Mouse (Mus musculus): ENCODE results near the gene Elovl7. TPM values are rescaled to one million over a fixed set of nuclear protein-coding genes. Genes with fewer than 3 reads are reported as not detected.

The Elovl7 gene
- polyA plus RNA-seq, 1 experiment from 2014 or later, result 21.4 TPM

DNA sequence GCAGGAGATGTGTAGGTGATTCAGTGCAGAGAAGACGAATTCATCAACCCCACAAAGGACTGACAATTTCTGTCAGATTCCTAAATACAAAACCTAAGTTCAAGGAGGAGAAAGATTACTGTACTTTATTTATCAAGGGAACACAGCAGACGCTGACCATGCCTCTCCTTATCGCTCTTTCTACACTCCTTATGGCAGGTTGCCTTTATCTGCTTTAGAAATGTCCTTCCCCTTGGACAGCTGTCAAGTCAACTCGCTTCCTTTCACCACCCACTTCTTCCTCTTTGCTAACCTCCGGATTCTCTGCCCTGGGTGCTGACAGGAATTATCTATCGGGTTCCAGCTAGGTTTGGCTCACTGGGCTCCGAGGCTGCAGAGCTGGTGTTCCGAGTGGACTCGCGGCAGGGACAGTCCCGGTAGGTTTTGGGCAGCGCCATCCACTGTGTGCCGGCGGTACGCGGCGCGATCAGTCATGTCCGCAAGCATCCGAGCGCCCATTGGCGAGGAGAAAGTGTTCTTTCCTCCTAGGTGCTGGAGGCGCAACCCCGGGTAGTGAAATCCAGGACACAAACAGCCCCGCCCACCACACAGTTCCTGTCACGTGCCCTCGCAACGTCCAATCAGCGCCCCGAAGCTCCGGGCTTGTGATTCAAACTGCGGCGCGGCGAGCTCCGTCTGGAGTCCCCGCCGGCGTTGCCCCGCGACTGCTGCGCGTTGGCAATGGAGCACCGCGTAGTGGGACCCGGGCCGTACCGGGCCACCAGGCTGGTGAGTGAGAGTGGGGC, 101.7 kb downstream of the Elovl7 start, which contains the start of gene Depdc1b:
Depdc1b (plus strand) TSS at position 631 of the 785 bp plus-strand sequence.
- peak; percentile 90 for ATAC-seq (ENCODE audit: insufficient number of reproducible peaks, low FRiP score, low TSS enrichment, low read depth)
- Histone ChIP-seq H3K4me3 (peak within 1 kb of the TSS; percentile 77), H3K4me2 (peak within 1 kb of the TSS; percentile 95), H3K9me3 (no peaks in the 10 kb centered on the region), H3K27ac (peak within 1 kb of the TSS; percentile 61; the same call in 1 of the 2 replicates), H3K4me1 (peaks cover 14% of the 10 kb centered on the region), H3K27me3 (no peaks in the 10 kb centered on the region), H3K9ac (peak within 1 kb of the TSS; percentile 62), H3K36me3 (no peaks in the 10 kb centered on the region)
- 2% methylated on average over 48 of the region's 48 CpGs for WGBS

GRCm38 (mm10) chr13:108316487-108316903, 102.3 kb downstream of the Elovl7 start:
- ATAC-seq (ENCODE audit: insufficient number of reproducible peaks, low FRiP score, low TSS enrichment, low read depth), result peak; percentile 32; the same call in 1 of the 2 replicates
- peak overlapping the region; percentile 77 for H3K4me3 ChIP-seq
- no peaks in the 10 kb centered on the region for H3K27me3 ChIP-seq
- H3K4me2 ChIP-seq, result peak overlapping the region; percentile 95
- H3K4me1 ChIP-seq, result peaks cover 14% of the 10 kb centered on the region
- under 1% methylated on average over 32 of the region's 32 CpGs for WGBS
- H3K9me3 ChIP-seq, result no peaks in the 10 kb centered on the region
- H3K9ac ChIP-seq, result peak overlapping the region; percentile 45
- no peaks in the 10 kb centered on the region for H3K36me3 ChIP-seq
- 0 out of 2 replicates have a peak overlapping the region, but pooled peaks have one; percentile 61 for H3K27ac ChIP-seq

DNA sequence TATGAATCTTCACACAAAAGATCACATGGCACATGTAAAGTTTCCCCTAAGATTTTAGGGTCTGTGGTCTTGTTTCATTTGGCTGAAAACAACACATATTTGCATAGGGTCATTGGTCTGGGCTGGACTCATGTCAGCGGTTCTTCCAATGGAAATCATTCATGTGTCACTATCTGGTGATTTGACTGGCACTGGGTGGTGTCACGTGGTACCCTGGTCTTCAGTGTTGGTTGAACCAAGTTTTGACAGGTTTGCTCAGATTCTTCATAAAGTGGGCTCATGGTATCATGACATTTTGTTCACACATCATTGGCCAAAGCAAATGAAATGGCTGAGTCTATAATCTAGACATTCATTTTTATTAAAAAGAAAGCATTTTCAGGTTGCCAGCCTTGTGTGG, 103.2 kb downstream of the Elovl7 start:
- Histone ChIP-seq H3K9me3 (no peaks in the 10 kb centered on the region), H3K9ac (no peak overlapping the region), H3K4me3 (0 out of 2 replicates have a peak overlapping the region, but pooled peaks have one; percentile 77), H3K36me3 (no peaks in the 10 kb centered on the region), H3K4me1 (peaks cover 14% of the 10 kb centered on the region), H3K27ac (no peak overlapping the region), H3K27me3 (no peaks in the 10 kb centered on the region), H3K4me2 (no peak overlapping the region)
- no peak for ATAC-seq (ENCODE audit: insufficient number of reproducible peaks, low FRiP score, low TSS enrichment, low read depth)
- WGBS, result 94% methylated on average over 2 of the region's 2 CpGs

DNA sequence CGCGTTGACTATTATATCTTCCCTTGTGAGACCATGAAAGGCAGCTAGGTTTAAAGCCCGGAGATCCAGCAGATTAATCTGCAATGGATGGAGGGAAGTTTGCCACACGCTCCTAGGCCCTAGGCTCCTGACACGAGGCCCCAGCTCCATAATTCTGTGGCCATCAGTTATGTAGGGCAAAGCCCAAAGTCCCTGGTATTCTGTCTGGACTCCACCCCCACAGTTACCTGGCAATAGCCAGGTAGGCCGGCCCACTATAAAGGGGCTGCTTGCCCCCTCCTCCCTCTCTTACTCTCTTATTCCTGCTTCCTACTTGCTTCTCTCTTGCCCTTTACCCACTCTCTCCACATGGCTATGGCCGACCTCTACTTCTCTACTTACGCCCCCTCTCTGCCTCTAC, 104.8 kb downstream of the Elovl7 start:
- H3K9ac ChIP-seq, result no peak overlapping the region
- peaks cover 14% of the 10 kb centered on the region for H3K4me1 ChIP-seq
- H3K36me3 ChIP-seq, result peaks cover 2% of the 10 kb centered on the region; the same call in 1 of the 2 replicates
- H3K4me2 ChIP-seq, result no peak overlapping the region
- WGBS, result 96% methylated on average over 8 of the region's 8 CpGs
- H3K27ac ChIP-seq, result no peak overlapping the region
- no peaks in the 10 kb centered on the region for H3K27me3 ChIP-seq
- ATAC-seq (ENCODE audit: insufficient number of reproducible peaks, low FRiP score, low TSS enrichment, low read depth), result no peak
- no peaks in the 10 kb centered on the region for H3K9me3 ChIP-seq
- no peak overlapping the region for H3K4me3 ChIP-seq

DNA sequence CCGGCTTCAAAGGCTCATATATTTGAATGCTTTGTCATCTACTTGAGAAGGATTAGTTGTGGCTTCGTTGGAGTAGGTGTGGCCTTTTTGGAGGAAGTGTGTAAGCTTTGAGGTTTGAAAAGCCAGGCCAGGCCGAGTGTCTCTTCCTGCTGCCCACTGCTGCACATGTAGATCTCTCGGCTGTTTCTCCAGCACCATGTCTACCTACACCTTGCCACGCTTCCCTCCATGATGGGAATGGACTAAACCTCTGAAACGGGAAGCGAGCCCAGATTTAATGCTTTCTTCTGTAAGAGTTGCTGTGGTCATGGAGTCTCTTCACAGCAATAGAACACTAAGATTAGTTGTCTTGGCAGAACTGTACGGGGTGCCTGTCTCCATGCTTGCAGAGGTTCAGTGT, 106.0 kb downstream of the Elovl7 start:
- no peak overlapping the region for H3K9ac ChIP-seq
- 92% methylated on average over 8 of the region's 8 CpGs for WGBS
- H3K36me3 ChIP-seq, result peaks cover 10% of the 10 kb centered on the region
- H3K27me3 ChIP-seq, result no peaks in the 10 kb centered on the region
- no peaks in the 10 kb centered on the region for H3K9me3 ChIP-seq
- no peak for ATAC-seq (ENCODE audit: insufficient number of reproducible peaks, low FRiP score, low TSS enrichment, low read depth)
- H3K27ac ChIP-seq, result no peak overlapping the region
- no peak overlapping the region for H3K4me2 ChIP-seq
- no peak overlapping the region for H3K4me3 ChIP-seq
- peaks cover 14% of the 10 kb centered on the region for H3K4me1 ChIP-seq

DNA sequence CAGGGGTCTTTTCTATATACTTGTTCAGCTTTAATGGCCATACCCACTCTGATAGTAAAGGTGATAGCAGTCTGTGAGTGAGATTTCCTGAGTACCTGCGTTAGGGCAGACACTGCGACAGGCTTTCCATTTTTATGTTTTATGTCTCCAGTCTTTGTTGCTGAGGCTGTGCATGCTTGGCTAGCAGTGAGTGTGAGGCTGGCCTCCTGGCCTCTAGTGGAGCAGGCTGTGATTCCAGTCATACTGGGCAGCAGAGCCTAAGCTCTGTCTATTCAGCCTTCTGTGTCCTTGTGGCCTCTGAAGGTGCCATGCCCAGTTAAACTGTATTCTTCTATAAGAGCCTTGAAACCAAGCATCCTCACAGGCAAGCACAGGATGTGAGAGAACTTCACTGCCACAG, 108.3 kb downstream of the Elovl7 start:
- Histone ChIP-seq H3K4me3 (no peak overlapping the region), H3K27me3 (no peaks in the 10 kb centered on the region), H3K9ac (no peak overlapping the region), H3K4me1 (no peaks in the 10 kb centered on the region), H3K27ac (no peak overlapping the region), H3K9me3 (no peaks in the 10 kb centered on the region), H3K36me3 (peaks cover 17% of the 10 kb centered on the region), H3K4me2 (no peak overlapping the region)
- ATAC-seq (ENCODE audit: insufficient number of reproducible peaks, low FRiP score, low TSS enrichment, low read depth), result no peak
- 92% methylated on average over 2 of the region's 2 CpGs for WGBS

DNA sequence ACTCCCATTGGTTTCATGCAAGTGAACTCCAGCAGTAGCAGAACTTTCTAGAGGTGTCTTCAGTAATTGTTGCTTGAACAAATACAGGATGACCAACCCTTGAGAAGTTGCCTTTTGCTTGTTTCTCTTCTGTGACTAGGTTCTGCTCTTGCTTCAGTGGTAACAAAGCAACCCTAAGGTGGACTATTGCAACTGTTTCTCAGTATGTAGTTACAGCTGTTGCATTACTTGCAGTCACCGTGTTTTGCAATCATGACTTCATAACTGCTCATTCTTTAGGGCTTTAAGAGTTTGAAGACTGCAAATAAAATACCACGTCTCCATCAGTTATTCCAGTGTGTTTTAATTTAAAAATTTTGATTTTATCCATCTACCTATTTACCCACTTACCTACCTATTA, 109.1 kb downstream of the Elovl7 start:
- Histone ChIP-seq H3K9ac (no peak overlapping the region), H3K27me3 (no peaks in the 10 kb centered on the region), H3K4me1 (no peaks in the 10 kb centered on the region), H3K9me3 (no peaks in the 10 kb centered on the region), H3K27ac (no peak overlapping the region), H3K36me3 (peaks cover 17% of the 10 kb centered on the region), H3K4me2 (no peak overlapping the region), H3K4me3 (no peak overlapping the region)
- 83% methylated on average over 2 of the region's 2 CpGs for WGBS
- no peak for ATAC-seq (ENCODE audit: insufficient number of reproducible peaks, low FRiP score, low TSS enrichment, low read depth)

DNA sequence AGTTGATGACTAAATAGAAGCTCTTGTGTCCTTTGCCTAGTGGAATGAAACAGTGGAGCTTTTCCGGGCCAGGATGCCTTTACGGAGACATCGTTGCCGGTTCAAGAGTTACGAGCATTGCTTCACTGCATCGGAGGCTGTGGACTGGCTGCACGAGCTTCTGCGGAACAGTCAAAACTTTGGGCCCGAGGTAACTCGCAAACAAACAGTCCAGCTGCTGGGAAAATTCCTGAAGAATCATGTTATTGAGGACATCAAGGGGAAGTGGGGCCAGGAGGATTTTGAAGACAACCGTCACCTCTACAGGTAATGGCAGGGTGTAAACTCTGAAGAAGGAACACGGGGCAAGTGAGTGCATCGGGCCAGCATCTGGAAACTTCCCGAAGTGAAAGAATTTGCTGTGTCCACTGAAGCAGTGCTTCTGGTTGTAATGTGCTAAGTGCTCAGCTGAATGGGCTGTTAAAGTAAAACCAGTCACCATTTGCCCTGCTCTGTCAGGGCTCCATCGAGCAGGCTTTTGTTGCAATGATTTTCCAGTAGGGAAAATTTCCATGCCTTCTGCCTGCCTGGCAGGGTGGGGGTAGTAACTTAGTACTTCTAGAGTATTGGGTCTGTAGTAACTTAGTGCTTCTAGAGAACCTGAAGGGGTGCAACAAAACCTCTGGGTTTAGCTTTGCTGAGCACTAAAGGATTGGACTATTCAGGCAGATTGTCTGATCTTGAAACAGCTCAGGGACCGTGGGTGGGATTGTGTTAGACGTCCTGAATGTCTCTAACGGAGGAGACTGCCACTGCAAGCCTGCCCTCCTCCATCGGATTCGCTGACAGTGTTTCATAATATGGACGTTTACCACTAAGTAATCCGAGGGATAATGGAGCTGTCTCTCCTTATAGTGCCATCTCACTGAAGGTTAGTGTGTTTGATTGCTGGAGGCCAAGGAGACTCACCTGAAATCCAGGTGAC, 109.9 kb downstream of the Elovl7 start:
- Histone ChIP-seq H3K27ac (no peak overlapping the region), H3K4me2 (no peak overlapping the region), H3K4me3 (no peak overlapping the region), H3K9me3 (no peaks in the 10 kb centered on the region), H3K4me1 (no peaks in the 10 kb centered on the region), H3K27me3 (no peaks in the 10 kb centered on the region), H3K36me3 (peaks cover 17% of the 10 kb centered on the region), H3K9ac (no peak overlapping the region)
- WGBS, result 80% methylated on average over 22 of the region's 22 CpGs
- no peak for ATAC-seq (ENCODE audit: insufficient number of reproducible peaks, low FRiP score, low TSS enrichment, low read depth)

- ATAC-seq (ENCODE audit: insufficient number of reproducible peaks, low FRiP score, low TSS enrichment, low read depth), result no peak
- no peaks in the 10 kb centered on the region for H3K4me1 ChIP-seq
- H3K9ac ChIP-seq, result no peak overlapping the region
- H3K4me2 ChIP-seq, result no peak overlapping the region
- H3K36me3 ChIP-seq, result peaks cover 17% of the 10 kb centered on the region
- H3K9me3 ChIP-seq, result no peaks in the 10 kb centered on the region
- 85% methylated on average over 5 of the region's 5 CpGs for WGBS
- no peak overlapping the region for H3K27ac ChIP-seq
- H3K27me3 ChIP-seq, result no peaks in the 10 kb centered on the region
- no peak overlapping the region for H3K4me3 ChIP-seq
Observed at GRCm38 (mm10) chr13:108325871-108326270, 111.7 kb downstream of the Elovl7 start.

GRCm38 (mm10) chr13:108326351-108326750, 112.1 kb downstream of the Elovl7 start:
- no peak overlapping the region for H3K27ac ChIP-seq
- H3K4me2 ChIP-seq, result no peak overlapping the region
- no peaks in the 10 kb centered on the region for H3K4me1 ChIP-seq
- no peaks in the 10 kb centered on the region for H3K27me3 ChIP-seq
- no peak for ATAC-seq (ENCODE audit: insufficient number of reproducible peaks, low FRiP score, low TSS enrichment, low read depth)
- H3K36me3 ChIP-seq, result peaks cover 17% of the 10 kb centered on the region
- WGBS, result 86% methylated on average over 10 of the region's 10 CpGs
- no peak overlapping the region for H3K4me3 ChIP-seq
- H3K9ac ChIP-seq, result no peak overlapping the region
- no peaks in the 10 kb centered on the region for H3K9me3 ChIP-seq

DNA sequence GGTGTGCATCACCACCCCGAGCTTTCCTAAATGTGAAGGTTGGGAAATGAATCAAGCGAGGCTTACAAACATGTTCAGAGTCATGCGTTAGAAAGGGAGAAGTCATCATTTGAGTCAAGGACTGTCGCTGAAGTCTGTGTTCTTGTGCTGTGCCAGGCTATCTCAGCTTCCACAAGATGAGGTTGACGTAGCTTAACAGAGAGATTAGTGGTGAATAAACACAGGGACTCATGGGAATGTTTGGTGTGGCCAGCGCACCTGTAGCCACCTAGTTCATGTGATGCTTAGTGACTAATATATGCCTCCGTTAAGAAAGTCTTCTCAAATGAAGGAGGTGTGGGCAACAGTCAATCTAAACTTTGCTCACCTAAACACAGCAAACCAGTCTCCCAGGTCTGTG, 112.8 kb downstream of the Elovl7 start:
- no peak overlapping the region for H3K4me2 ChIP-seq
- ATAC-seq (ENCODE audit: insufficient number of reproducible peaks, low FRiP score, low TSS enrichment, low read depth), result no peak
- 91% methylated on average over 7 of the region's 7 CpGs for WGBS
- H3K27me3 ChIP-seq, result no peaks in the 10 kb centered on the region
- no peaks in the 10 kb centered on the region for H3K4me1 ChIP-seq
- no peak overlapping the region for H3K27ac ChIP-seq
- no peak overlapping the region for H3K9ac ChIP-seq
- H3K4me3 ChIP-seq, result no peak overlapping the region
- no peaks in the 10 kb centered on the region for H3K9me3 ChIP-seq
- H3K36me3 ChIP-seq, result peaks cover 17% of the 10 kb centered on the region

All from limb, embryonic 15.5 days (tissue).